Mouse (Mus musculus) cerebellum, postnatal 4 days (tissue): ENCODE results near the gene Marcksl1.
"Not testable (repeated sequence)": the region's sequence is repeated elsewhere in the genome, so short reads cannot be mapped to it uniquely, and the experiment has no call there.

ENCODE experiments used
- DNase-seq, 2 experiments: peaks; one replicate each; pipeline ENCODE4 v3.0.0; 2022; ENCODE audit warnings: low spot score in 2 of 2, mixed read lengths in 1 of 2

The Marcksl1 gene

GRCm38 (mm10) chr4:129509650-129510049 is 3.7 kb upstream of the Marcksl1 start:
- no peak for DNase-seq

GRCm38 (mm10) chr4:129510723-129511412 is 2.5 kb upstream of the Marcksl1 start:
- no peak for DNase-seq

- no peak for DNase-seq
Measured at GRCm38 (mm10) chr4:129511413-129512096, 1.8 kb upstream of the Marcksl1 start.

DNA sequence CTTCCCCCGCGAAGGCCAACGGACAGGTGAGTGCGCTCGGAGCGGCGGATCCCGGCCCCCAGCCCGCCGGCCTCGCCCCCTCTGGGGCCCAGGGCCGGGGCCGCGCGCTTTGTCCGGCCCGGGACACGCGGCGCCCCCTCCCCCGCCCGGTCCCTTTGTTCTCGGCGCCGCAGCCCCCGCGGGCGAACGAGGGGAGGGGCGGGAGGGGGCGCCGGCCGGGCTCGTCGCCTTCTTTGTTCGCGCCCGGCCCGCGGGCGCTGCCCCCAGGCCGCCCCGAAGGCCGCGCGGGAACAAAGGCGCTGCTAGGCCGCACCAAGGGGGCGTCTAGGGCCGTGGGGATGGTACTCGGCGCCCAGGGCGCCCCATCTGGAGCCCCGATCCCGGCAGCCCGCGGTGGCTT is 510 bp downstream of the Marcksl1 start:
- no peak for DNase-seq

DNA sequence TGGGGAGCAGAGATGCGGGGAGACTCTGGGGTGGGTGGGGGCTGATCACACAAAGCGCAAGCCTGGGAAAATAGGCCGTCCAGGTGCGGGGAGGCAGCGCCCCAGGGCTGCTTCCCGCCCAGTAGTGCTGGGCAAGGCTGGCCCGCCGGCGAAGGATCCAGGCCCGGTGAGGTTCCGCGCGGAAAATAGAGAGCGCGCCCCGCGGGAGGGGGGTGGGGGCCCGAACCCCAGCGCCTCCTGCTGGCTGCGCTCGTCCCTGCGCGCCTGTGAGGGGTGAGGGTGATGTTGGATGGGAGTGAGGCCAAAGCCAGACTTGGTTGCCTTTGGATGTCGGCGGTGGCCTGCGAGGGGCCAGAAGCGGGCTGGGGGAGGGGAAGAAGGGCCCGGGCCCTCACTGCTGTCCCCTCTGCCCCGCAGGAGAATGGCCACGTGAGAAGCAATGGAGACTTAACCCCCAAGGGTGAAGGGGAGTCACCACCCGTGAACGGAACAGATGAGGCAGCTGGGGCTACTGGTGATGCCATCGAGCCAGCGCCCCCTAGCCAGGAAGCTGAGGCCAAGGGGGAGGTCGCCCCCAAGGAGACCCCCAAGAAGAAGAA is 1.0 kb downstream of the Marcksl1 start:
- peak; percentile 66 to 85 for DNase-seq

DNA sequence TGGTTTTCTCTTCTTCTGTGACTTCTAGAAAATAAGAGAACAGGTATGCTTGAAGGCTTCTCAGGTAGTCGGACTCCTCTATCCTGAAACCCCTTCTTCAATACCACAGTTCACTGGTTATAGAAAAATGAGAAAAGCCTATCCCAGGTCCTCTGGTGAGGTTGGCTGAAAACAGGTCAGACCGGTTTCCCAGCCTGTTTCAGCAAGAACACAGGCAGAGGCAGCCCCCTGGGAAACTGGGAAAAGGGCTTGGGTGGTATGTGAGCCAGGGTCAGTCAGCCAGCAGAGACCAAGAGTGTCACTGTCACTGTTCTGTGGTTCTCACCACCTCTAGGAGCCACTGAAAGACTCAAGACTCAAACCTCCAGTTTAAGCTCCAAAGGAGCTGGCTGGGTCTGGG is 3.5 kb downstream of the Marcksl1 start:
- no peak for DNase-seq

GRCm38 (mm10) chr4:129518519-129518918 is 5.1 kb downstream of the Marcksl1 start:
- no peak for DNase-seq

DNA sequence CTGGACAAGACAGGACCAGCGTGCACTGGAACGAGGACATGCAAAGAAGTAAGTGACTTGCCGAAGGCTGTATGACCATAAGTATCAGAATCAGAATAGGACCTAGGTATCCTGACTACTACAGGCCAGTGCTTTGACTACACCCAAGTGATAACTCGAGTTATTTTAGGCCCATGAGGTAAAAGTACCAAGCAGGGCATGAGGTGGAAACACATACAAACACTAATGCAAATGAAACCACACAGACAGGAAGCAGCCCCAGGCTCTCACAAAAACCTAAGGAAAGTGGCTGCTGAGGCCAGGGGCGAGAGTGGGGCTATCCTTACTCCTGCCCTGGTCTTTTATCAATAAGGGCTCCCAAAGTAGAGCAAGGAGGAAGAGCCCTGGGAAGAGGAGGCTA is 12.0 kb downstream of the Marcksl1 start:
- no peak for DNase-seq

DNA sequence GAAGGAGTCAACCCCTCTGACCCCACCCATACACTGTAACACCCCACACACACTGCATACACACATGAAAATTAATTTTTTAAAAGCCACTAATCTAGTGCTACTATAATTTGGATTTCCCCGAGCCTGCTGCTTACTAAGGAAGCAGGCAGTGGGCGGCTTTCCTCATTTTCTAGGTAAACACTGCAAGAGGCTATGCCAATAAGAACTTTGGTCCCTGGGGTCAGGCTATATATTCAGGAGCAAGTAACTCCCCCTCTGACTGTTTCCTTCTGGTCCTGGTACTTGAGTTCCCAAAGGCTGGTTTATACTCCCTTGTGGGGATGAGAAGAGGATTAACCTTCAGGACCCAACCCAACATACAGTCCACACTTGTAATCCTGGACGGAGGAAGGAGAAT is 12.5 kb downstream of the Marcksl1 start:
- no peak for DNase-seq

GRCm38 (mm10) chr4:129528901-129529300 is 15.5 kb downstream of the Marcksl1 start:
- DNase-seq, result not testable (repeated sequence)

- DNase-seq, result no peak
Measured at GRCm38 (mm10) chr4:129540012-129540411, 26.6 kb downstream of the Marcksl1 start.

GRCm38 (mm10) chr4:129541868-129542591 is 28.6 kb downstream of the Marcksl1 start:
- DNase-seq, result no peak

DNA sequence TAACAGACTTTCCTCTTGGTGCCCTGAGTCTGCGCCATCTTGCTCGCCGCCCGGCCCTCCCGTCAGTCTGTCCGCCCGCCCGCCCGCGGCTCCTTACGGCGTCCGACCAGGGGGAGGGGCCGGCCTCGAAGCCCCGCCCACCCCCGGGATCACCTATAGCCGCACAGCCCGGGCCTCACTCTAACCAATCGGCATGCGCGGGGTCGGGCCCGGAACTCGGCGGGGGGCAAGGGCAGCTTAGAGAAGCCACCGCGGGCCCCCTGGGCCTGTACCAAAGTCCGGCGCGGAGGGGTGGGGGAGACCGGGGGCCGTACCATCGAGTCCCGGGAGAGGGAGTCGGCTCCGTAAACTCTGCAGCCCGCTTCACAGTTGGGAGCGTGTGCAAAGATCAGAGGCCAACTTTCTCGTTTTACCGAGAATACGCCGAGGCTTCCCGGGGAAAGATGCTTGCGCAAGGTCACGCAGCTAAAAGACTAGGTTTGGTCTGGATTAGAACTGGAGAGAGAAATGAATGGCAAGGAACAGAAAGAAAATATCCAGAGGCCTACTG is 29.3 kb downstream of the Marcksl1 start, which contains the start of gene Hdac1:
TSS of gene Hdac1 (minus strand) at position 122 of the 550 bp plus-strand sequence.
- DNase-seq, result peak; percentile 98 to 99

DNA sequence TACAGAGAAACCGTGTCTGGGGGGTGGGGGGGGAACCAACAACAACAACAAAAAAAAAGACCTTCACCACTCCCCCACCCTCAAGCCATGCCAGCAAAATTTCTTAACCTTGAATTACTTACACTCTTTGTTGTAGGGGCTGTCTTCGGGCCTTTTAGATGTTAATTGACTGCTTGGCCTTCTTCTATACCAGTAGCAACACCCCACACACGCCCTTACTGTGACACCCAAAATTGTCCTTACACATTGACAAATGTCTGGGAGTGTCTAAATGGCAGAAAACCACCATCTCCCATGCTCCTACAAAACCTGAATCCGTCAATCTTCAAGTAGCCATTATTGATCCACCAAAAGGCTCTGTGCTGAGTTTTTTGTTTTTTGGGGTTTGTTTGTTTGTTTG is 30.7 kb downstream of the Marcksl1 start:
- DNase-seq, result no peak

DNA sequence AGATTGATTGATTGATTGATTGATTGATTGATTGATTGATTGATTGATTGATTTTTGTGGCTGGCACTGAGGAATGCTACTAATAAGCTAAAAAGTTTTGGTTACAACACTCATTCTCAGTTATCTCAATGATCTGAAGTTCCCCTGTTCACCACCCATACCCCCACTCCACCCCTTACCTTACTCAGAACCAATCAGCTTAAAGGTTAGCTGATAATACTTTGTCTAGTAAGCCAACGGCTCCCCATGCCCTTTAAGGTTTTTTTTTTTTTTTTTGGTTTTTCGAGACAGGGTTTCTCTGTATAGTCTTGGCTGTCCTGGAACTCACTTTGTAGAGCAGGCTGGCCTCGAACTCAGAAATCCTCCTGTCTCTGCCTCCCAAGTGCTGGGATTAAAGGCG is 34.2 kb downstream of the Marcksl1 start:
- not testable (repeated sequence) for DNase-seq

GRCm38 (mm10) chr4:129549306-129549705 is 35.9 kb downstream of the Marcksl1 start:
- DNase-seq, result no peak

DNA sequence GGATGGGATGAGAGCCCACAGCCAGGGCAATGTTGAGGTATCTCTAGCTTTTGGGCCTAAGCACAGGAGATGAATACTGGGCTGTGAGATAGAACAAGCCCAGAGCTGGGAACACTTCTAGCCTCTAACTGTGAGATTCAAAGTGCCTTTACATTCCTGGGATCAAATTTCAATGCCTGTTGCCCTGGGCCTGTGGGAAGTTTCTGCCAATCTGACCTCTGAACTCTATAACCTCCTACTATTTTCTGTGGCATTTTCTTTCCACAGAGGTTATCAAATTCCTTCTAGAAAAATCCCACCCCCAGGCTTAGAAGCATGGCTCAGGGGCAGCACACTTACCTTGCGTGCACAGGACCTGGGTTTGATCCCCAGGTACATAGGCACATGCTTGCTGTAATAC is 36.9 kb downstream of the Marcksl1 start:
- DNase-seq, result no peak

DNA sequence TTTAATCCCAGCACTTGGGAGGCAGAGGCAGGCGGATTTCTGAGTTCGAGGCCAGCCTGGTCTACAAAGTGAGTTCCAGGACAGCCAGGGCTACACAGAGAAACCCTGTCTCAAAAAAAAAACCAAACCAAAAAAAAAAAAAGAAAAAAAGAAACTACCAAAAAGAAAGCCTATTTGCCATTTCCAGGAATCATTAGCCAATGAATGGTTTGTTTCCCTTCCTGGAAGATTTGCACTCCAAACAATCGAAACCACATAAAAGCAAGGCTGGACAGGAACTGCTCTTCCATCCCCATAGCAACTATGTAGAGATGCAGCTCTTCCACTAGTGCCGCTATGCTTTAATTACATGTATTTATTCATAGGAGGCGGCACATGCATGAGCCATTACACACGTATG is 41.1 kb downstream of the Marcksl1 start:
- not testable (repeated sequence) for DNase-seq

GRCm38 (mm10) chr4:129555421-129555861 is 42.1 kb downstream of the Marcksl1 start:
- peak; percentile 43 to 62 for DNase-seq

DNA sequence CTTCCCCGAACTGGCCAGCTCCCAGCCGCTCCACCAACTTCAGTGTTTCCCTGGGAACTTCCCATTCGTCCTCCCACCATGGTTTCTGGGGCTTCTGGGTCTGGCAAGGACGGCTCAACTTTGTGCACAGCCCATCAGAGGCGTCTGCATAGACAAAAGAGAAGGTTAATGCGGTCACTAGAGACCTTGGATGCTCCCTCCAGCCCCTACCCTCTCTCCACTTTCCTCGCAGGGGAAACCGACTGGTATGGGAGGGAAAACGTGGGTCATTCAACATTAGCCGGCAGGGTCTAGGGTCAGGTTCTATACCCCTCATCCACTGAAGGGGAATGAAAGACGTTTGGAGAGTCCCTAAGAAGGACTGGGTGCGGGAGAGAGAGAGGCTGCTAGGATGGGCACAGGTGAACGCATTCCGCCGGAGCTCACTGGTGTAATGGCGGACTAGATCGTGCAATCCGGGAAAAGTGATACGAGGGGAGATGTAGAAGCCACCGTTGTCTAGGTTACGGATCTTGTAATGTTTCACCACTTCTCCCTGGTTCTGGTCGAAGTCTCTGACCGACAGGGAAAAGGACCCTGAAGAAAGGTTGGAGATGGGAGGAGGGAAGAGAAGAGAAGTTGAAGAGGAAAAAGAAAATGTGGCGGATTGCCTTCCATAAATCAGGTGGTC is 42.6 kb downstream of the Marcksl1 start:
- peak in 1 of 2 experiments; percentile 23 for DNase-seq

DNA sequence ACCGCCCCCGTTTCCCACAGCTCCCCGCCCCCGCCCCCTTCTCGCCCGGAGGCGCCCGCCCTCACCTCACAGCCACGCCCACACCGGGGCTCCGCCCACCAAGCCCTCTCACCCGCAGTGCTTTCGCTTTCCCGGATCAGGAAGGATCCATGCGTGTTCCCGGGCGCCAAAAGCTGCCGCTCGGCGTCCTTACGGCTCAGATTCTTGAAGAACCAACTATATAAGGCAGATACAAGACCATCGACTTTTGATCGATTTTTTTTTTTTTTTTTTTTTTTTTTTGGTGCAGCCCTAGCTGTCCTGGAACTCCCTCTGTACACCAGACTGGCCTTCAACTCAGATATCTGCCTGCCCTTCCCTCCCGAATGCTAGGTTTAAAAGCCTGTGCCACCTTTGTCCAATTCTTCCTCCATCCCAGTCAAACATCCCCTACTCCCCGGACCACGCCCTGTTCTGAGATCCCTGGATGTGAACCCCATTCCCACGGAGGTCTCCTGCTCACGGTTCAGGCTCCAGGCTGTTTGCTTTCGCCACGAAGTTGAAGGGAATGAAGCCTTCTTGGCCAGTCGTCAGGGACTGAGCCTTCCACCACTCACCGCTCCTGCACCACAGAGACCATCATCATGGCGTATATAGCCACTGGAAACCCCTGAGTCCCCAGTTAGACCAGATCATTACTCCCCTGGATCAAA is 43.3 kb downstream of the Marcksl1 start:
- DNase-seq, result peak; percentile 66 to 83
